Mouse (Mus musculus) heart, adult 2 months (tissue): Measurements from ENCODE around the gene Eif4a1. TPM values are rescaled to one million over a fixed set of nuclear protein-coding genes. Genes with fewer than 3 reads are reported as not detected.

Experiments
- DNase-seq, 2 experiments: peaks; one replicate each; pipeline ENCODE4 v3.0.0; 2021
- H3K27ac ChIP-seq: fragments of 200-600 bp; 2 replicates; pipeline ENCODE4 v1.8.1; 2022
- H3K27me3 ChIP-seq: fragments of 200-500 bp; 2 replicates; pipeline ENCODE4 v1.6.1; 2012; ENCODE audit warnings: mild to moderate bottlenecking, low read length, inconsistent platforms, mixed read lengths; ENCODE audit not compliant: control insufficient read depth, insufficient read depth
- H3K36me3 ChIP-seq: fragments of 200-500 bp; 2 replicates; pipeline ENCODE4 v1.6.1; 2012; ENCODE audit warnings: low read length, inconsistent platforms; ENCODE audit not compliant: control insufficient read depth, insufficient read depth
- H3K4me1 ChIP-seq: fragments of 200-500 bp; 2 replicates; pipeline ENCODE4 v1.6.1; 2011; ENCODE audit warnings: low read length; ENCODE audit not compliant: control insufficient read depth, insufficient read depth
- H3K4me3 ChIP-seq: fragments of 200-600 bp; 2 replicates; pipeline ENCODE4 v1.8.1; 2022
- H3K79me2 ChIP-seq: fragments of 200-500 bp; replicated peaks from 2 replicates; pipeline ENCODE4 v1.6.1; 2012; ENCODE audit warnings: mild to moderate bottlenecking, inconsistent platforms, low read length, moderate library complexity, mixed read lengths; ENCODE audit not compliant: control insufficient read depth, insufficient read depth
- H3K9ac ChIP-seq: fragments of 200-500 bp; 2 replicates; pipeline ENCODE4 v1.6.1; 2012; ENCODE audit warnings: low read depth, mild to moderate bottlenecking, control low read depth, inconsistent platforms, low read length, mixed read lengths
- CTCF ChIP-seq: fragments of 200-600 bp; IDR thresholded peaks from 2 replicates; pipeline ENCODE4 v1.8.1; 2022; ENCODE audit warnings: antibody characterized with exemption, mild to moderate bottlenecking, moderate library complexity
- EP300 ChIP-seq: fragments of 200-500 bp; IDR thresholded peaks from 2 replicates; pipeline ENCODE4 v1.6.1; 2011; ENCODE audit warnings: low read depth, low read length, control low read depth; ENCODE audit not compliant: insufficient read depth
- POLR2A ChIP-seq: fragments of 200-500 bp; IDR thresholded peaks from 2 replicates; pipeline ENCODE4 v1.6.1; 2011; ENCODE audit warnings: mild to moderate bottlenecking, low read depth, low read length, control low read depth; ENCODE audit not compliant: insufficient read depth
- whole genome bisulfite sequencing: fragments of 180-500 bp; shearing (Covaris S2); methylation state at CpG from one replicate; pipeline ENCODE4 v1.1.7; 2018; 5-methylcytosine and 5-hydroxymethylcytosine counted together
- intact Hi-C: fragments of 180-260 bp; cut with DNase I; formaldehyde crosslinking; loops from one replicate; pipeline ENCODE4 v1.15.1; 2025
- polyA plus RNA-seq: library from polyadenylated mRNA; depleted of rRNA; stranded (reverse); fragments of >200 nt; gene quantifications from 2 replicates; pipeline ENCODE4 v1.2.3, GENCODE M21; 2012
- total RNA-seq, 2 experiments: library from RNA; stranded (reverse); gene quantifications; 2 replicates each; pipeline ENCODE4 v1.2.3; 2021

The Eif4a1 gene
- total and polyA plus RNA-seq, 3 experiments: 147 to 198 (median 173) TPM

- Histone ChIP-seq H3K9ac (no peak overlapping the region), H3K27ac (no peak overlapping the region), H3K36me3 (no peaks in the 10 kb centered on the region), H3K79me2 (no peaks in the 10 kb centered on the region), H3K4me3 (no peak overlapping the region), H3K4me1 (peaks cover 4% of the 10 kb centered on the region; the same call in 1 of the 2 replicates), H3K27me3 (no peaks in the 10 kb centered on the region)
- intact Hi-C loops: no loop called here
- WGBS: 57% methylated on average over 11 of the region's 11 CpGs
- TF ChIP-seq POLR2A (no peak), CTCF (no peak), EP300 (no peak)
- no peak for DNase-seq
These were observed 37.6 kb upstream of the Eif4a1 start for GRCm38 (mm10) chr11:69709554-69710446.

- 76% methylated on average over 3 of the region's 3 CpGs for WGBS
- peaks cover 4% of the 10 kb centered on the region; the same call in 1 of the 2 replicates for H3K4me1 ChIP-seq
- H3K4me3 ChIP-seq: no peak overlapping the region
- TF ChIP-seq POLR2A: no peak
- no peak for TF ChIP-seq EP300
- intact Hi-C loops: no loop called here
- H3K27ac ChIP-seq: no peak overlapping the region
- DNase-seq: no peak
- H3K79me2 ChIP-seq: no peaks in the 10 kb centered on the region
- H3K27me3 ChIP-seq: no peaks in the 10 kb centered on the region
- H3K9ac ChIP-seq: no peak overlapping the region
- H3K36me3 ChIP-seq: no peaks in the 10 kb centered on the region
These were observed 36.5 kb upstream of the Eif4a1 start for GRCm38 (mm10) chr11:69708614-69709265.

GRCm38 (mm10) chr11:69707873-69708381 lies 35.7 kb upstream of the Eif4a1 start:
- no peak for DNase-seq
- Histone ChIP-seq H3K27ac (no peak overlapping the region), H3K9ac (no peak overlapping the region), H3K27me3 (no peaks in the 10 kb centered on the region), H3K4me1 (peaks cover 4% of the 10 kb centered on the region; the same call in 1 of the 2 replicates), H3K4me3 (no peak overlapping the region), H3K79me2 (no peaks in the 10 kb centered on the region), H3K36me3 (no peaks in the 10 kb centered on the region)
- WGBS: 88% methylated on average over 4 of the region's 4 CpGs
- TF ChIP-seq CTCF (no peak), EP300 (no peak), POLR2A (no peak)
- intact Hi-C loops: no loop called here

GRCm38 (mm10) chr11:69707480-69707847 lies 35.2 kb upstream of the Eif4a1 start:
- Histone ChIP-seq H3K4me1 (peaks cover 4% of the 10 kb centered on the region; the same call in 1 of the 2 replicates), H3K36me3 (no peaks in the 10 kb centered on the region), H3K4me3 (no peak overlapping the region), H3K27me3 (no peaks in the 10 kb centered on the region), H3K79me2 (no peaks in the 10 kb centered on the region), H3K27ac (peak overlapping the region; percentile 47), H3K9ac (no peak overlapping the region)
- intact Hi-C loops: no loop called here
- TF ChIP-seq CTCF: no peak
- TF ChIP-seq POLR2A: no peak
- no peak for TF ChIP-seq EP300
- WGBS: 87% methylated on average over 4 of the region's 4 CpGs
- DNase-seq: no peak

GRCm38 (mm10) chr11:69706775-69707479 lies 34.7 kb upstream of the Eif4a1 start:
- H3K9ac ChIP-seq: no peak overlapping the region
- H3K27ac ChIP-seq: peak overlapping the region; percentile 57
- no peak overlapping the region for H3K4me3 ChIP-seq
- H3K27me3 ChIP-seq: no peaks in the 10 kb centered on the region
- 42% methylated on average over 6 of the region's 6 CpGs for WGBS
- H3K79me2 ChIP-seq: no peaks in the 10 kb centered on the region
- TF ChIP-seq EP300 (peak; percentile 92), POLR2A (no peak), CTCF (no peak)
- DNase-seq: peak; percentile 80 to 87
- intact Hi-C loops: no loop called here
- peaks cover 4% of the 10 kb centered on the region; the same call in 1 of the 2 replicates for H3K4me1 ChIP-seq
- no peaks in the 10 kb centered on the region for H3K36me3 ChIP-seq
